Mouse (Mus musculus): ENCODE results near the gene Tex12. TPM values are rescaled to one million over a fixed set of nuclear protein-coding genes. Genes with fewer than 3 reads are reported as not detected.

Gene Tex12
- total RNA-seq, 2 experiments from 2014 or later, result not detected

- no peak for TF ChIP-seq CTCF (conservative IDR thresholded peaks at IDR 0.05)
- no peak for DNase-seq (ENCODE audit: low spot score in 2 of 2)
- no peak overlapping the region for H3K27ac ChIP-seq
These were observed 38.6 kb downstream of the Tex12 start for GRCm38 (mm10) chr9:50522574-50522973.

GRCm38 (mm10) chr9:50521562-50521961 is 39.6 kb downstream of the Tex12 start:
- Histone ChIP-seq H3K4me3 (no peak overlapping the region), H3K27ac (no peak overlapping the region)
- TF ChIP-seq CTCF (conservative IDR thresholded peaks at IDR 0.05), result peak; percentile 65
- no peak for DNase-seq (ENCODE audit: low spot score in 2 of 2)

More at GRCm38 (mm10) chr9:50522574-50522973, 38.6 kb downstream of the Tex12 start:
- H3K4me3 ChIP-seq, result no peak overlapping the region

- TF ChIP-seq CTCF (conservative IDR thresholded peaks at IDR 0.05), result no peak
- Histone ChIP-seq H3K4me3 (no peak overlapping the region), H3K27ac (no peak overlapping the region)
- no peak for DNase-seq (ENCODE audit: low spot score in 2 of 2)
These were observed 40.4 kb downstream of the Tex12 start for GRCm38 (mm10) chr9:50520748-50521147.

GRCm38 (mm10) chr9:50518781-50519180 is 42.3 kb downstream of the Tex12 start:
- H3K27ac ChIP-seq, result no peak overlapping the region
- TF ChIP-seq CTCF (conservative IDR thresholded peaks at IDR 0.05), result peak; percentile 70
- DNase-seq (ENCODE audit: low spot score in 2 of 2), result no peak
- no peak overlapping the region for H3K4me3 ChIP-seq

GRCm38 (mm10) chr9:50515462-50515861 is 45.7 kb downstream of the Tex12 start:
- no peak for TF ChIP-seq CTCF (conservative IDR thresholded peaks at IDR 0.05)
- Histone ChIP-seq H3K27ac (no peak overlapping the region), H3K4me3 (no peak overlapping the region)
- DNase-seq (ENCODE audit: low spot score in 2 of 2), result no peak

- no peak for DNase-seq (ENCODE audit: low spot score in 2 of 2)
- H3K27ac ChIP-seq, result no peak overlapping the region
- no peak for TF ChIP-seq CTCF (conservative IDR thresholded peaks at IDR 0.05)
- H3K4me3 ChIP-seq, result no peak overlapping the region
These were observed 53.6 kb downstream of the Tex12 start for GRCm38 (mm10) chr9:50507570-50507969.

Other genes starting within 250 kb of the Tex12 start
- gene Rpl10-ps3, start 216.4 kb downstream of the Tex12 start, total RNA-seq (2021), result 100 to 1,000 TPM; 398 TPM
- not detected for gene Plet1, start 66.8 kb downstream of the Tex12 start, total RNA-seq (2021)
- gene Pts, start 32.6 kb downstream of the Tex12 start, total RNA-seq (2021), result 10 to 100 TPM; 36.5 to 42.5 TPM
- gene Il18, start 6.5 kb downstream of the Tex12 start, total RNA-seq (2021), result 10 to 100 TPM; 25.3 to 25.9 TPM
- gene Bco2, start 6.1 kb downstream of the Tex12 start, total RNA-seq (2021), result 1 to 10 TPM; 3.8 to 3.9 TPM
- 100 to 1,000 TPM; 109 to 112 TPM for gene Sdhd, start 42.5 kb upstream of the Tex12 start, total RNA-seq (2021)
- 100 to 1,000 TPM; 206 to 234 TPM for gene Timm8b, start 42.6 kb upstream of the Tex12 start, total RNA-seq (2021)
- 1 to 10 TPM; 2.3 to 2.7 TPM for gene Pih1d2, start 56.0 kb upstream of the Tex12 start, total RNA-seq (2021)
- 10 to 100 TPM; 20.8 to 22.1 TPM for gene Nkapd1, start 56.1 kb upstream of the Tex12 start, total RNA-seq (2021)
- 100 to 1,000 TPM; 131 to 136 TPM for gene Dlat, start 98.5 kb upstream of the Tex12 start, total RNA-seq (2021)
- 10 to 100 TPM; 80.1 to 87.4 TPM for gene Dixdc1, start 178.2 kb upstream of the Tex12 start, total RNA-seq (2021)
- 1 to 10 TPM in 1 of 2 experiments, under 1 TPM in 1; 0.87 to 1.9 TPM for gene 2310030G06Rik, start 185.2 kb upstream of the Tex12 start, total RNA-seq (2021)
- gene Cryab, start 190.0 kb upstream of the Tex12 start, total RNA-seq (2021), result 100 to 1,000 TPM; 117 to 119 TPM
- gene Hspb2, start 191.0 kb upstream of the Tex12 start, total RNA-seq (2021), result under 1 TPM; 0.51 to 0.79 TPM
- 1 to 10 TPM; 5.5 to 6.3 TPM for gene Fdxacb1, start 206.9 kb upstream of the Tex12 start, total RNA-seq (2021)
- 10 to 100 TPM; 29.0 to 31.1 TPM for gene Alg9, start 213.7 kb upstream of the Tex12 start, total RNA-seq (2021)
- 10 to 100 TPM; 29.6 to 30.2 TPM for gene 1110032A03Rik, start 214.2 kb upstream of the Tex12 start, total RNA-seq (2021)

All from layer of hippocampus, adult 2 months (tissue).